Mouse (Mus musculus) forebrain, embryonic 15.5 days (tissue): ENCODE measurements around the gene Atf6b. TPM values are rescaled to one million over a fixed set of nuclear protein-coding genes. Genes with fewer than 3 reads are reported as not detected.

ENCODE experiments used
- ATAC-seq: fragments of 200-750 bp; cut with Nextera tagmentation; replicated peaks from 2 replicates; pipeline ENCODE4 v1.8.0; 2017; ENCODE audit warnings: mild to moderate bottlenecking, moderate TSS enrichment, moderate library complexity
- H3K27ac ChIP-seq: fragments of 300-500 bp; sonication (generic); replicated peaks from 2 replicates; pipeline ENCODE4 v1.5.1; 2015; ENCODE audit warnings: mild to moderate bottlenecking, inconsistent platforms
- H3K27me3 ChIP-seq: fragments of 300-500 bp; sonication (generic); 2 replicates; pipeline ENCODE4 v1.6.1; 2015; ENCODE audit warnings: inconsistent platforms
- H3K36me3 ChIP-seq: fragments of 300-500 bp; sonication (generic); 2 replicates; pipeline ENCODE4 v1.6.1; 2015; ENCODE audit warnings: mild to moderate bottlenecking, inconsistent platforms
- H3K4me1 ChIP-seq: fragments of 300-500 bp; sonication (generic); 2 replicates; pipeline ENCODE4 v1.6.1; 2015; ENCODE audit warnings: inconsistent platforms
- H3K4me2 ChIP-seq: fragments of 300-500 bp; sonication (generic); replicated peaks from 2 replicates; pipeline ENCODE4 v1.6.1; 2015; ENCODE audit warnings: mild to moderate bottlenecking, inconsistent platforms
- H3K4me3 ChIP-seq: fragments of 300-500 bp; sonication (generic); 2 replicates; pipeline ENCODE4 v1.5.1; 2015; ENCODE audit warnings: mild to moderate bottlenecking, inconsistent platforms
- H3K9ac ChIP-seq: fragments of 300-500 bp; sonication (generic); replicated peaks from 2 replicates; pipeline ENCODE4 v1.6.1; 2015; ENCODE audit warnings: mild to moderate bottlenecking, inconsistent platforms
- H3K9me3 ChIP-seq: fragments of 300-500 bp; sonication (generic); 2 replicates; pipeline ENCODE4 v1.6.1; 2016; ENCODE audit warnings: inconsistent platforms
- WGBS: fragments of 180-500 bp; shearing (Covaris S2); methylation state at CpG from one replicate; pipeline ENCODE4 v1.1.7; 2015; ENCODE audit warnings: mixed read lengths; 5-methylcytosine and 5-hydroxymethylcytosine counted together
- polyA plus RNA-seq: library from polyadenylated mRNA; unstranded; fragments of >200 nt; fragmentation: Nextera tagmentation; extraction: Ambion mirVana; gene quantifications from 2 replicates; pipeline ENCODE4 v1.2.1, GENCODE M21; 2015

Gene Atf6b
- 111 and 112 TPM in 2 replicates for polyA plus RNA-seq

- H3K27me3 ChIP-seq, result no peaks in the 10 kb centered on the region
- peak within 1 kb of the TSS; percentile 97 for H3K4me3 ChIP-seq
- H3K9me3 ChIP-seq, result no peaks in the 10 kb centered on the region
- peak within 1 kb of the TSS; percentile 92 for H3K4me2 ChIP-seq
- peaks cover 37% of the 10 kb centered on the region for H3K4me1 ChIP-seq
- H3K27ac ChIP-seq, result peak within 1 kb of the TSS; percentile 76
- peaks cover 34% of the 10 kb centered on the region for H3K36me3 ChIP-seq
- peak within 1 kb of the TSS; percentile 97 for H3K9ac ChIP-seq
- WGBS, result under 1% methylated on average over 66 of the region's 66 CpGs
- peak; percentile 97 for ATAC-seq
These were observed at the start of gene Atf6b for GRCm38 (mm10) chr17:34646906-34647787. Gene Atf6b (plus strand): TSS chr17:34647146.

- Histone ChIP-seq H3K4me3 (no peak within 1 kb of the TSS), H3K9ac (peak within 1 kb of the TSS; percentile 24; the same call in 1 of the 2 replicates), H3K36me3 (peaks cover 28% of the 10 kb centered on the region), H3K27ac (no peak within 1 kb of the TSS), H3K9me3 (no peaks in the 10 kb centered on the region), H3K27me3 (no peaks in the 10 kb centered on the region), H3K4me1 (peaks cover 42% of the 10 kb centered on the region), H3K4me2 (no peak within 1 kb of the TSS)
- ATAC-seq, result no peak
- WGBS, result 23% methylated on average over 6 of the region's 6 CpGs
These were observed 49.3 kb upstream of the Atf6b start, which contains the start of gene Ager for GRCm38 (mm10) chr17:34597566-34598095. Gene Ager (plus strand): TSS chr17:34597862.

GRCm38 (mm10) chr17:34599891-34600290 is 47.1 kb upstream of the Atf6b start:
- Histone ChIP-seq H3K4me2 (no peak overlapping the region), H3K4me1 (peaks cover 29% of the 10 kb centered on the region), H3K36me3 (peaks cover 26% of the 10 kb centered on the region), H3K9me3 (no peaks in the 10 kb centered on the region), H3K9ac (no peak overlapping the region), H3K27me3 (no peaks in the 10 kb centered on the region), H3K4me3 (no peak overlapping the region), H3K27ac (no peak overlapping the region)
- WGBS, result 69% methylated on average over 9 of the region's 9 CpGs
- no peak for ATAC-seq

- no peak for ATAC-seq
- Histone ChIP-seq H3K4me1 (peaks cover 31% of the 10 kb centered on the region), H3K4me3 (peak overlapping the region; percentile 93), H3K27ac (no peak overlapping the region), H3K27me3 (no peaks in the 10 kb centered on the region), H3K4me2 (peak overlapping the region; percentile 81; the same call in 1 of the 2 replicates), H3K36me3 (peaks cover 16% of the 10 kb centered on the region), H3K9ac (peak overlapping the region; percentile 83; the same call in 1 of the 2 replicates), H3K9me3 (no peaks in the 10 kb centered on the region)
- 89% methylated on average over 12 of the region's 12 CpGs for WGBS
These were observed 45.1 kb upstream of the Atf6b start for GRCm38 (mm10) chr17:34601796-34602195.

GRCm38 (mm10) chr17:34603375-34604060 is 43.4 kb upstream of the Atf6b start, which contains the start of gene Rnf5:
Gene Rnf5 (minus strand): TSS chr17:34603690.
- peak; percentile 96 for ATAC-seq
- H3K36me3 ChIP-seq, result peaks cover 16% of the 10 kb centered on the region
- WGBS, result under 1% methylated on average over 30 of the region's 30 CpGs

GRCm38 (mm10) chr17:34604061-34604508 is 42.9 kb upstream of the Atf6b start, which contains the start of gene Agpat1:
Gene Agpat1 (plus strand): TSS chr17:34604262.
- Histone ChIP-seq H3K4me3 (peak within 1 kb of the TSS; percentile 93), H3K4me1 (peaks cover 51% of the 10 kb centered on the region), H3K9ac (peak within 1 kb of the TSS; percentile 99), H3K9me3 (no peaks in the 10 kb centered on the region), H3K4me2 (peak within 1 kb of the TSS; percentile 87), H3K27me3 (no peaks in the 10 kb centered on the region), H3K27ac (peak within 1 kb of the TSS; percentile 92), H3K36me3 (peaks cover 16% of the 10 kb centered on the region)
- ATAC-seq, result peak; percentile 86
- under 1% methylated on average over 35 of the region's 35 CpGs for WGBS

More at GRCm38 (mm10) chr17:34603375-34604060, 43.4 kb upstream of the Atf6b start, which contains the start of gene Rnf5:
- Histone ChIP-seq H3K4me1 (peaks cover 48% of the 10 kb centered on the region), H3K27ac (peak within 1 kb of the TSS; percentile 92), H3K4me2 (peak within 1 kb of the TSS; percentile 87), H3K9me3 (no peaks in the 10 kb centered on the region), H3K4me3 (peak within 1 kb of the TSS; percentile 93), H3K27me3 (no peaks in the 10 kb centered on the region), H3K9ac (peak within 1 kb of the TSS; percentile 99)

- H3K27ac ChIP-seq, result peak overlapping the region; percentile 92
- no peaks in the 10 kb centered on the region for H3K27me3 ChIP-seq
- H3K4me1 ChIP-seq, result peaks cover 51% of the 10 kb centered on the region
- peak overlapping the region; percentile 99 for H3K9ac ChIP-seq
- H3K4me2 ChIP-seq, result peak overlapping the region; percentile 87
- 15% methylated on average over 24 of the region's 24 CpGs for WGBS
- H3K36me3 ChIP-seq, result peaks cover 16% of the 10 kb centered on the region
- H3K9me3 ChIP-seq, result no peaks in the 10 kb centered on the region
- ATAC-seq, result no peak
- H3K4me3 ChIP-seq, result peak overlapping the region; percentile 93
These were observed 42.3 kb upstream of the Atf6b start for GRCm38 (mm10) chr17:34604511-34605237.

- peak overlapping the region; percentile 99 for H3K9ac ChIP-seq
- H3K27ac ChIP-seq, result peak overlapping the region; percentile 92
- peaks cover 12% of the 10 kb centered on the region; the same call in 1 of the 2 replicates for H3K36me3 ChIP-seq
- WGBS, result 0% methylated on average over 26 of the region's 30 CpGs
- peak overlapping the region; percentile 87 for H3K4me2 ChIP-seq
- peak; percentile 41 for ATAC-seq
- no peaks in the 10 kb centered on the region for H3K9me3 ChIP-seq
- peak overlapping the region; percentile 93 for H3K4me3 ChIP-seq
- H3K4me1 ChIP-seq, result peaks cover 51% of the 10 kb centered on the region
- no peaks in the 10 kb centered on the region for H3K27me3 ChIP-seq
These were observed 41.3 kb upstream of the Atf6b start for GRCm38 (mm10) chr17:34605609-34606008.

GRCm38 (mm10) chr17:34606186-34607039 is 40.5 kb upstream of the Atf6b start:
- no peak for ATAC-seq
- peak overlapping the region; percentile 87 for H3K4me2 ChIP-seq
- peak overlapping the region; percentile 99 for H3K9ac ChIP-seq
- H3K4me3 ChIP-seq, result peak overlapping the region; percentile 93
- no peaks in the 10 kb centered on the region for H3K9me3 ChIP-seq
- H3K36me3 ChIP-seq, result peaks cover 14% of the 10 kb centered on the region
- H3K27ac ChIP-seq, result peak overlapping the region; percentile 92
- H3K4me1 ChIP-seq, result peaks cover 51% of the 10 kb centered on the region
- WGBS, result 17% methylated on average over 32 of the region's 32 CpGs
- H3K27me3 ChIP-seq, result no peaks in the 10 kb centered on the region

GRCm38 (mm10) chr17:34607997-34608396 is 38.9 kb upstream of the Atf6b start:
- WGBS, result 83% methylated on average over 7 of the region's 7 CpGs
- 0 out of 2 replicates have a peak overlapping the region, but pooled peaks have one; percentile 8 for H3K9ac ChIP-seq

More at GRCm38 (mm10) chr17:34607997-34608396, 38.9 kb upstream of the Atf6b start:
- no peaks in the 10 kb centered on the region for H3K27me3 ChIP-seq
- no peak for ATAC-seq
- no peak overlapping the region for H3K27ac ChIP-seq
- H3K4me2 ChIP-seq, result no peak overlapping the region
- peaks cover 26% of the 10 kb centered on the region for H3K36me3 ChIP-seq
- peaks cover 40% of the 10 kb centered on the region for H3K4me1 ChIP-seq
- H3K9me3 ChIP-seq, result no peaks in the 10 kb centered on the region
- H3K4me3 ChIP-seq, result no peak overlapping the region
